Mouse (Mus musculus) right cerebral cortex, postnatal 36 days (tissue): Measurements from ENCODE around the gene F5.

Experiments
- DNase-seq, 2 experiments: peaks; one replicate each; pipeline ENCODE4 v3.0.0; 2022; ENCODE audit warnings: low spot score in 2 of 2, mixed read lengths in 1 of 2

Gene F5

GRCm38 (mm10) chr1:164151387-164152088 lies at the start of gene F5:
Gene F5 (plus strand): TSS chr1:164151838.
- DNase-seq: no peak

- DNase-seq: no peak
Measured at GRCm38 (mm10) chr1:164109763-164110162, 41.9 kb upstream of the F5 start.

GRCm38 (mm10) chr1:164110591-164111329 lies 40.9 kb upstream of the F5 start:
- no peak for DNase-seq

GRCm38 (mm10) chr1:164114280-164114679 lies 37.4 kb upstream of the F5 start:
- no peak for DNase-seq

GRCm38 (mm10) chr1:164114947-164115493 lies 36.6 kb upstream of the F5 start, which contains the start of gene Selp:
Gene Selp (plus strand): TSS chr1:164115264.
- no peak for DNase-seq

- no peak for DNase-seq
Measured at GRCm38 (mm10) chr1:164115647-164116046, 36.0 kb upstream of the F5 start.

- no peak for DNase-seq
Measured at GRCm38 (mm10) chr1:164117869-164118268, 33.8 kb upstream of the F5 start.

GRCm38 (mm10) chr1:164119892-164120776 lies 31.5 kb upstream of the F5 start:
- DNase-seq: no peak

GRCm38 (mm10) chr1:164120777-164121158 lies 30.9 kb upstream of the F5 start:
- DNase-seq: no peak

- DNase-seq: no peak
Measured at GRCm38 (mm10) chr1:164123836-164124235, 27.8 kb upstream of the F5 start.

- DNase-seq: no peak
Measured at GRCm38 (mm10) chr1:164130013-164130412, 21.6 kb upstream of the F5 start.

- DNase-seq: no peak
Measured at GRCm38 (mm10) chr1:164132609-164133008, 19.0 kb upstream of the F5 start.

- DNase-seq: no peak
Measured at GRCm38 (mm10) chr1:164134101-164134500, 17.5 kb upstream of the F5 start.

- no peak for DNase-seq
Measured at GRCm38 (mm10) chr1:164135360-164135759, 16.3 kb upstream of the F5 start.

- DNase-seq: no peak
Measured at GRCm38 (mm10) chr1:164135960-164136359, 15.7 kb upstream of the F5 start.

- no peak for DNase-seq
Measured at GRCm38 (mm10) chr1:164136636-164137035, 15.0 kb upstream of the F5 start.

- peak; percentile 45 to 50 for DNase-seq
Measured at GRCm38 (mm10) chr1:164138365-164139130, 13.1 kb upstream of the F5 start.

GRCm38 (mm10) chr1:164139464-164139863 lies 12.2 kb upstream of the F5 start:
- no peak for DNase-seq

- no peak for DNase-seq
Measured at GRCm38 (mm10) chr1:164149083-164149482, 2.6 kb upstream of the F5 start.

- DNase-seq: no peak
Measured at GRCm38 (mm10) chr1:164152836-164153235, 1.2 kb downstream of the F5 start.

GRCm38 (mm10) chr1:164154983-164155382 lies 3.3 kb downstream of the F5 start:
- no peak for DNase-seq
